Mouse (Mus musculus) spleen, postnatal 4 days (tissue): ENCODE data around the gene Tnnt3.

ENCODE experiments used
- DNase-seq, 2 experiments: peaks; one replicate each; pipeline ENCODE4 v3.0.0; 2022; ENCODE audit warnings: low spot score in 2 of 2

Gene Tnnt3

GRCm38 (mm10) chr7:142539828-142540227 lies 41.2 kb downstream of the Tnnt3 start:
- DNase-seq, result no peak

GRCm38 (mm10) chr7:142542771-142543303 lies 44.2 kb downstream of the Tnnt3 start:
- no peak for DNase-seq

GRCm38 (mm10) chr7:142545967-142546366 lies 47.3 kb downstream of the Tnnt3 start:
- no peak for DNase-seq

- no peak for DNase-seq
Observed at GRCm38 (mm10) chr7:142547874-142548273, 49.2 kb downstream of the Tnnt3 start.

- DNase-seq, result no peak
Observed at GRCm38 (mm10) chr7:142548706-142549105, 50.1 kb downstream of the Tnnt3 start.

GRCm38 (mm10) chr7:142549941-142550763 lies 51.5 kb downstream of the Tnnt3 start:
- no peak for DNase-seq

GRCm38 (mm10) chr7:142550935-142551373 lies 52.3 kb downstream of the Tnnt3 start:
- DNase-seq, result no peak

GRCm38 (mm10) chr7:142551691-142552090 lies 53.1 kb downstream of the Tnnt3 start:
- no peak for DNase-seq

GRCm38 (mm10) chr7:142552591-142553416 lies 54.2 kb downstream of the Tnnt3 start:
- no peak for DNase-seq

GRCm38 (mm10) chr7:142553417-142554335 lies 55.0 kb downstream of the Tnnt3 start:
- DNase-seq, result no peak

GRCm38 (mm10) chr7:142554625-142555024 lies 56.0 kb downstream of the Tnnt3 start:
- no peak for DNase-seq

- no peak for DNase-seq
Observed at GRCm38 (mm10) chr7:142555366-142556088, 56.9 kb downstream of the Tnnt3 start.

GRCm38 (mm10) chr7:142556089-142556476 lies 57.4 kb downstream of the Tnnt3 start:
- no peak for DNase-seq

- DNase-seq, result no peak
Observed at GRCm38 (mm10) chr7:142557696-142558095, 59.1 kb downstream of the Tnnt3 start.

GRCm38 (mm10) chr7:142558511-142559146 lies 60.0 kb downstream of the Tnnt3 start:
- no peak for DNase-seq

- DNase-seq, result no peak
Observed at GRCm38 (mm10) chr7:142559651-142560175, 61.1 kb downstream of the Tnnt3 start.

- DNase-seq, result no peak
Observed at GRCm38 (mm10) chr7:142560942-142561855, 62.6 kb downstream of the Tnnt3 start.

GRCm38 (mm10) chr7:142561856-142562404 lies 63.3 kb downstream of the Tnnt3 start:
- no peak for DNase-seq

GRCm38 (mm10) chr7:142563168-142563567 lies 64.5 kb downstream of the Tnnt3 start:
- no peak for DNase-seq
